Mouse (Mus musculus): ENCODE data around the gene Aqr.
"Not testable (repeated sequence)": the region's sequence is repeated elsewhere in the genome, so short reads cannot be mapped to it uniquely, and the experiment has no call there.

The Aqr gene

GRCm38 (mm10) chr2:114186924-114187323 is at the start of gene Aqr:
TSS of gene Aqr (minus strand) at chr2:114187024.
- DNase-seq (ENCODE audit: low spot score), result not testable (repeated sequence)

- DNase-seq (ENCODE audit: low spot score), result no peak
Measured at GRCm38 (mm10) chr2:114236566-114236965, 49.7 kb upstream of the Aqr start.

GRCm38 (mm10) chr2:114235584-114235983 is 48.8 kb upstream of the Aqr start:
- no peak for DNase-seq (ENCODE audit: low spot score)

- DNase-seq (ENCODE audit: low spot score), result no peak
Measured at GRCm38 (mm10) chr2:114231248-114231647, 44.4 kb upstream of the Aqr start.

GRCm38 (mm10) chr2:114228672-114229071 is 41.8 kb upstream of the Aqr start:
- no peak for DNase-seq (ENCODE audit: low spot score)

- DNase-seq (ENCODE audit: low spot score), result no peak
Measured at GRCm38 (mm10) chr2:114205036-114205435, 18.2 kb upstream of the Aqr start.

- DNase-seq (ENCODE audit: low spot score), result no peak
Measured at GRCm38 (mm10) chr2:114201574-114201973, 14.8 kb upstream of the Aqr start.

GRCm38 (mm10) chr2:114200932-114201559 is 14.2 kb upstream of the Aqr start, which contains the start of gene Zfp770:
TSS of gene Zfp770 (minus strand) at chr2:114201469.
- peak; percentile 63 for DNase-seq (ENCODE audit: low spot score)

- no peak for DNase-seq (ENCODE audit: low spot score)
Measured at GRCm38 (mm10) chr2:114196421-114196820, 9.6 kb upstream of the Aqr start.

GRCm38 (mm10) chr2:114177802-114178733 is 8.8 kb downstream of the Aqr start:
- DNase-seq (ENCODE audit: low spot score), result no peak

GRCm38 (mm10) chr2:114174651-114175484 is 12.0 kb downstream of the Aqr start:
- DNase-seq (ENCODE audit: low spot score), result peak; percentile 32

- DNase-seq (ENCODE audit: low spot score), result no peak
Measured at GRCm38 (mm10) chr2:114173248-114173647, 13.6 kb downstream of the Aqr start.

GRCm38 (mm10) chr2:114167837-114168236 is 19.0 kb downstream of the Aqr start:
- no peak for DNase-seq (ENCODE audit: low spot score)

- no peak for DNase-seq (ENCODE audit: low spot score)
Measured at GRCm38 (mm10) chr2:114161978-114162377, 24.8 kb downstream of the Aqr start.

GRCm38 (mm10) chr2:114157345-114157744 is 29.5 kb downstream of the Aqr start:
- no peak for DNase-seq (ENCODE audit: low spot score)

GRCm38 (mm10) chr2:114156639-114157038 is 30.2 kb downstream of the Aqr start:
- no peak for DNase-seq (ENCODE audit: low spot score)

GRCm38 (mm10) chr2:114153247-114153646 is 33.6 kb downstream of the Aqr start:
- no peak for DNase-seq (ENCODE audit: low spot score)

GRCm38 (mm10) chr2:114146864-114147458 is 39.9 kb downstream of the Aqr start:
- DNase-seq (ENCODE audit: low spot score), result no peak

- DNase-seq (ENCODE audit: low spot score), result no peak
Measured at GRCm38 (mm10) chr2:114145315-114145801, 41.5 kb downstream of the Aqr start.

- no peak for DNase-seq (ENCODE audit: low spot score)
Measured at GRCm38 (mm10) chr2:114144915-114145314, 41.9 kb downstream of the Aqr start.

GRCm38 (mm10) chr2:114143842-114144241 is 43.0 kb downstream of the Aqr start:
- no peak for DNase-seq (ENCODE audit: low spot score)

GRCm38 (mm10) chr2:114136755-114137154 is 50.1 kb downstream of the Aqr start:
- DNase-seq (ENCODE audit: low spot score), result no peak
